Mouse (Mus musculus) adipose tissue, adult 10 weeks (tissue): ENCODE data around the gene 4933402N03Rik. TPM values are rescaled to one million over a fixed set of nuclear protein-coding genes. Genes with fewer than 3 reads are reported as not detected.

Source experiments
- polyA plus RNA-seq: library from polyadenylated mRNA; stranded (reverse); fragments of 350-450 nt; fragmentation: Illumina TruSeq; extraction: RNeasy Lipid Tissue Mini Kit (QIAGEN cat#74804); gene quantifications from one replicate; pipeline ENCODE4 v1.2.3, GENCODE M21; 2014; ENCODE audit warnings: low read depth, low replicate concordance

The 4933402N03Rik gene
- polyA plus RNA-seq = 0.38 TPM

GRCm38 (mm10) chr7:131146214-131146613, at the start of gene 4933402N03Rik:
TSS of gene 4933402N03Rik (minus strand) at chr7:131146314.

GRCm38 (mm10) chr7:131174121-131174520, 28.0 kb upstream of the 4933402N03Rik start, which contains the start of gene 5430419D17Rik:
TSS of gene 5430419D17Rik (plus strand) at chr7:131174402.

Other genes with a start within 250 kb of the 4933402N03Rik start
- 118 TPM for gene Htra1, start 210.2 kb downstream of the 4933402N03Rik start, polyA plus RNA-seq
- gene Dmbt1, start 114.3 kb downstream of the 4933402N03Rik start, polyA plus RNA-seq = not detected
- 2.5 TPM for gene 5430419D17Rik, start 28.1 kb upstream of the 4933402N03Rik start, polyA plus RNA-seq
- 2,087 TPM for gene Cuzd1, start 176.0 kb upstream of the 4933402N03Rik start, polyA plus RNA-seq
- 8.0 TPM for gene Fam24b, start 183.2 kb upstream of the 4933402N03Rik start, polyA plus RNA-seq
- gene Fam24a, start 187.6 kb upstream of the 4933402N03Rik start, polyA plus RNA-seq = 3.3 TPM
- gene 2310057M21Rik, start 216.4 kb upstream of the 4933402N03Rik start, polyA plus RNA-seq = 5.9 TPM
- 29.7 TPM for gene Pstk, start 224.8 kb upstream of the 4933402N03Rik start, polyA plus RNA-seq